Mouse (Mus musculus) common myeloid progenitor, adult 5-6 weeks (primary cell): ENCODE measurements around the gene Drc3. TPM values are rescaled to one million over a fixed set of nuclear protein-coding genes. Genes with fewer than 3 reads are reported as not detected.
A peak's percentile ranks its signal among the peaks of the same experiment; 100 is the strongest.

Experiments used
- ATAC-seq: replicated peaks from 2 replicates; pipeline ENCODE4 v1.8.0; 2016; ENCODE audit warnings: low read depth, mild to moderate bottlenecking, moderate TSS enrichment, inconsistent platforms; ENCODE audit not compliant: poor library complexity, severe bottlenecking
- total RNA-seq: library from RNA; stranded (forward); fragments of 200-1000, 187-1606 nt; gene quantifications from 2 replicates; pipeline ENCODE4 v1.2.3, GENCODE M21; 2017

Drc3 gene
- total RNA-seq, 1 experiment from 2014 or later = 1.6 TPM

DNA sequence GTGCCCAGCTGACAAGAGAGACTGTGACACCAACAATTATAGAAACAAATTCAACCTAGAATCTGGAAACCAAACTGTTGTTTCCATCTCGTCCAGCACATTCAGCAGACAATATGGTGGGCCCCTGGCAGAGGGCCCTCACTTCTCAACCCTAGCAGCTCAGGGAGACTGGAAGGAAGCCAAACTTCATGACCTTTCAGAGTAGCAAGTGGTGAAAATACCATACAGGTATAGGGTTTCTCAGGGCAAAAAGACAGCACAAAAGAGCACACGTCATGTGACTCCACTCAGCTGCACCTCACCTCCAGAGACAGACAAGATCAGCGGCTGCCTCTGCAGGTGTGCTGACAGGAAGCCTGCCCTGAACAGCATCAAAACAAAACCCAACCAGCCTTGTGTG lies 19.0 kb upstream of the Drc3 start:
- ATAC-seq = no peak

DNA sequence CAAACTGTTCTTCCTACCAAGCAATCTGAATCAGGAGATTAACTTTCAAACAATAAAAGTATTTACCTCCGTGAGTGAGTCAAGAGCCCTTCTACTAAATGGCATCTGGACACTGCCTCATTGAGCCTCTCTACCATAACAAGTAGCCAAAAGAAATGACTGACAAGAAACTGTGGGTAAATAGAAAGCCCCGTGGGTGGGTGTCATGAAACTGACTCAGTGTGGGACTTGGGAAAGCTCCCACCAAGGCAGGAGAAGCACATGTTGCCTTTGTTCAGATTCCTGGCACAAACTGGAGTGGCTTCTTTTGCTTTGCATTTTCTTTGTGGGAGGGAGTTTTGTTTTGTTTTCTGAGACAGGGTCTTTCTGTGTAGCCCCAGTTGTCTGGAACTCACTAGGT lies 17.4 kb upstream of the Drc3 start:
- no peak for ATAC-seq

DNA sequence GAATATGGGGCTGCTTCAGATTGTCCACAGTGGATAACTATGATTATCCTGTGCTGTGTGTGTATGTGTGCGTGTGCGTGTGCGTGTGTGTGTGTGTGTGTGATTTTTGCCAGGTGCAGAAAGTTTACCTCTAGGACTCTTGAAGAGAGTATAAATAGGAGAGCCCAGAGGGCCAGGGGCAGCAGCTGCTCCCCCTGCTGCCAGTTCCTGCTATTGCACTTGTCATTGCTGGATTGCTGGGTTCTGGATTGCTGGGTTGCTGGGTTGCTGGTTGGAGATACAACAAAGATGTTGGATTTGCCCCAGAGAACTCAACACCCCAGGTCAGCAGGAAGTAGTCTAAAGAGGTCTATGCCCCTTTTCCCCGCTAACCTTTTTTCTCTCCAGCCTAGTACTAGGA lies 14.8 kb upstream of the Drc3 start:
- ATAC-seq = peak; percentile 69

DNA sequence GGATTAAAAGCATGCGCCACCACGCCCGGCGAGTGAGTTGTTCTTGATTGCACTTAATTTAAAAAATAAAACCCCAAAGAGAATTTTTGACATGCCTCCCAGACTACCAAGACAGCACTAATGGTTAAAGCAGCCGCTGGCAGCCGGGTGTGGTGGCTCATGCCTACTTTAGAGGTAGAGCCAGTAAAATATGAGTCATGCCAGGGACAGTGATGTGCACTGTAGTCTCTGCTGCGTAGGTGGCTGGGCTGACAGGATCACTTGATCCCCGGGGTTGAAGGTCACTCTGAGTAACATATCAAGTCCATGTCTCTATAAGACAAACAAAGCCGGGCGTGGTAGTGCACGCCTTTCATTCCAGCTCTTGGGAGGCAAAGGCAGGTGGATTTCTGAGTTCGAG lies 13.8 kb upstream of the Drc3 start:
- no peak for ATAC-seq

GRCm38 (mm10) chr11:60345868-60346267 lies 7.3 kb upstream of the Drc3 start:
- no peak for ATAC-seq

DNA sequence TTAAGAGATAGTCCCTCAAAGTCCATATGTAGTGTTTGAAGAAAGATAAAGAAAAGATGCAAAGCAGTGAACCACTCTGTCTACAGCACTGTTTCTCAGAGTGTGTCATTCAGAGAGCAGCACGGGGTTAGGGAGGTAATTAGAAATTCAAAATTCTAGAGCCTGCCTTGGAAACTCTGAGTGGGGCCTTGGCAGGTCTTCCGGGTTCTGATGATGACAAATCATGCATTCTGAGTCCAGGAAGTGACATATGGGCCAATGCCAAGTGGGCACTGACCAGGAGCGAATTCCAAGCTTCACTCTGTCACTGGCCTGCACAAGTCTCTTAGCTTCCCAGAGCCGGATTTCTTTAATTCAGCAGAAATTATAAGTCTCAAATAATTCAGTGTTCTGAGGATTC lies 6.6 kb upstream of the Drc3 start:
- ATAC-seq = no peak

DNA sequence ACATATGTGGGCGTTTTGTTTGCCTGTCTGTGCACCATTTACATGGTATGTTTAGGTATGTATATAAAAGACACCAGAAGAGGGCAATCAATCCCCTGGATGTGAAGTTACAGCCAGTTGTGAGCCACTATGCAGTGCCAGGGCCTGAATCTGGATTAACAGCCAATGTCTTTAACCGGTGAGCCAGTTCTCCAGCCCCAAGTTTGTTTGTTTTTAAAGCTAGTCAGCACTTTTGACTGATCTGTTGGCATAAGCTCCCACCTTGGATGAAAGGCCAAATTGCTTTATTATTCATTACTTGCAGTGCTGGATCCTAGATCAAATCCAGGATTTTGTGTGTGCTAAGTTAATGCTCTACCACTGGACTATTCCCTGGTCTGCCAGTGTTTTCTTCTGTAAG lies 1.7 kb upstream of the Drc3 start:
- no peak for ATAC-seq

DNA sequence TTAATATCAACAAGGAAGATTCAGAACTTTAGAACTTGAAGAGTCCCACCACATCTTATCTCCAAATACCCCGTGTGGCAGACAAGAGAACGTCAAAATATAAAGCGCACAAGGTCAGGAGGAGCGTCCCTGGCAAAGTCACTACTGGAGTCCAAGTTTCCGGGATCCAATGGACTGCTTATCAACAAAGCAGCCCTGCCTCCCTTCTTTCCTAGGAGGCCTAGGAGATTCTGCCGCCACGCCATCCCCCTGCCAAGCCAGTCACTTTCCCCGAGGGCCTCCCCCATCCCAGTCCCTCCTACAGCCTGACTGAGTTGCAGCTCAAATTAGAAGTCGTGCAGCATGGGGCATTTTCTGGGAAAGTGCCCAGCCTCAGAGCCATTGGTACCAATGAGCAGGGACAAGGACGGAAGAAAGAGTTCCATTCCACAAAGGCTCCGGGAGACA lies 1.2 kb upstream of the Drc3 start:
- ATAC-seq = no peak

GRCm38 (mm10) chr11:60355952-60356351 lies 2.8 kb downstream of the Drc3 start:
- no peak for ATAC-seq

DNA sequence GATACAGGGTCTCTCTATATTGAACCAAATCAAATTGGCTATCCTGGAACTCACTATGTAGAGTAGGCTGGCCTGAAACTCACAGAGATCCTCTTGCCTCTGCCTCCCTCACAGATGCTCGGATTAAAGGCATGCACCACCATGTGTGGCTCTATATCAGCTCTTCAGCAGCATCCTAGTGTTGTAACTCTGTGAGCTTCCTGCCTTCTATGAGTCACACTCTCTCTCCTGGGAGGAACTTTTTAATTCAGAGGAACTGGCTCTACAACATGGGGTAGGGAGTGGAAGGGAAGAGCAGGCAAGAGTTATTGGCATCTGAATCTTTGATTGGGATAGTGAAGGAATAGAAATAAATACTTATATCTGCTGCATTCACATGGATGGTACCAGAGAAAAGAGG lies 4.0 kb downstream of the Drc3 start:
- no peak for ATAC-seq

DNA sequence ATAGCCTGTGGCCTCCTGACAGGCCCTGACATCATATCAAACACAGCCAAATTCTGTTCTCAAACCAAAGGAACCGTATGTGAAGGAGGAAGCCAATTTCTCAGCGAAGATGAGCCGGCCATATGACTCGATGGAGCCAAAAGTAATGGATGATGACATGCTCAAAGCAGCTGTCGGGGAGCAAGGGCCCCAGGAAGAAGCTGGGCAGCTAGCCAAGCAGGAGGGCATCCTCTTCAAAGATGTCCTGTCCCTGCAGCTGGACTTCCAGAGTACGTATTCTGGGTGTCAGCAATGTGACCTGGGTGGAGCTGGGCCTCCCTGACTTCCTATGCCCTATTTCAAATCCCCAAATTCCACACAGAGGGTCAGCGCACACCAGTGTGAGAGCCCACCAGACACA lies 5.4 kb downstream of the Drc3 start:
- no peak for ATAC-seq

DNA sequence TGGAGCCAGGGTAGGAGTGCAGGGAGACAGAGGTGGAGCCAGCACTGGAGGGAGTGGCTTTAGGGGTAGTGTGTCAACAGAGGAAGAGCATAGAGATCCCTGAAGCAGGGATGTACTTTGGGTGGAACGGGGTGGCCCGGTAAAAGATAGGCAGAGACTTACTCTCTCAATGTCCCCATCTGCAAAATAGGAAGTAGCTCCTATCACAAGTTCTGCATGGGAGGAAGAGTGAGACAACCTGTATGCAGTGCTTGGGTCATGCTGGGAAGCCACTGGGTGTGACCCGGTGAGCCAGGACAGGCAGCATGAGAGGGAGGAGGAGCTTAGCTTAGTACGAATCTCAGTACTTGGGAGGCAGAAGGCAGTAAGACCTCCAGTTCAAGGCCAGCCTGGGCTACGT lies 6.0 kb downstream of the Drc3 start:
- ATAC-seq = peak; percentile 47; the same call in 1 of the 2 replicates

DNA sequence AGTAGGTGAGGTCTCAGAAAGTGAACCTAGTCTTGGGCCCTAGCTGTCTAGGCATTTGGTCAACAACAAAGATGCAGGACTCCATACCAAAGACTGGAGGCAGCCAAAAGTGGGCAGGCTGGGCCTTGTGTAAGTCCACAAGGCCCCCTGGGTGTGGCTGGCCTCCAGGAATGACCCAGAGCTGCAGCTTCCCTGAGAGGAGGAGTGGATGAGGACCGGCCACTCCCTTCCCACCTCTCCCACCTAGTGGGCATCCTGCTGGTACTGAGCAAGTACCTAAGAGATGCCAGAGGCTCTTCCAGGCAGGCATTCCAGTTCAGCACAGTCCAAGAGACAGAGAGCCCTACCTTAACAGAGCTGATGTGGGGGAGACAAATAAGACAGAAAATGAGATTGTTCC lies 6.8 kb downstream of the Drc3 start:
- ATAC-seq = no peak

- ATAC-seq = no peak
Measured at GRCm38 (mm10) chr11:60360631-60361201, 7.6 kb downstream of the Drc3 start.

GRCm38 (mm10) chr11:60366239-60367019 lies 13.3 kb downstream of the Drc3 start:
- no peak for ATAC-seq

- no peak for ATAC-seq
Measured at GRCm38 (mm10) chr11:60367256-60367655, 14.1 kb downstream of the Drc3 start.

GRCm38 (mm10) chr11:60368909-60369308 lies 15.8 kb downstream of the Drc3 start:
- ATAC-seq = no peak

GRCm38 (mm10) chr11:60369448-60369847 lies 16.3 kb downstream of the Drc3 start:
- no peak for ATAC-seq

DNA sequence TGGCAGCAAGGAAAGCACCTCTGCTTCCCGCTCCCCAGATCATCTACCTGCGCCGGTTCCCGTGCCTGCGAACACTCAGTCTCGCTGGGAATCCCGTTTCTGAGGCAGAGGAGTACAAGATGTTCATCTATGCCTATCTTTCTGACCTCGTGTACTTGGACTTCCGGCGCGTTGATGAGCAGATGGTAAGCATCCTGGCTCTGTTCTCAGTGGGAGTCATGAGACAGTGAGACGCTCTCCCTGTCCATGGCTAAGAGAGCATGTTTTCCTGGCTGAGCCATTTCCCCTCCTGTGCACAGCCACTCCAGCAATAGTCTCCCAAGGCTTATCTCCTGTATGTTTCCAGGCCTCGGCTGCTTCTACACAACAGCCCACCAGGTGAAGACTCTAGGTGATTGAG lies 17.3 kb downstream of the Drc3 start:
- no peak for ATAC-seq

- ATAC-seq = no peak
Measured at GRCm38 (mm10) chr11:60374481-60374880, 21.4 kb downstream of the Drc3 start.

DNA sequence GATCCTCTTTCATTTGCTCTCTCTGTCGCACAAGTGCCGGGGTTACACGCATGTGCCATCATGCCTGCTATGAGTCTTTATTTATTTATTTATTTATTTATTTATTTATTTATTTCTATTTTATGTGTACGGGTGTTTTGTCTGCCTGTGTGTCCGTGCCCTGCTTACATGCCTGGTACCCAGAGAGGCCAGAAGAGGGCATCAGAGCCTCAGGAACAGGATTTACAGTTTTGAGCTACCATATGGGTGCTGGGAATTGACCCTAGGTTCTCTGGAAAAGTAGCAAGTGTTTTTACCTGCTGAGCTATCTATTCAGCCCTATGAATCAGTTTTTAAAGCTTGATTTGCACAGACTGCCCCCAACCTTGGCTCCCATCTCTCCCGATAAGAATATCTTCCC lies 30.4 kb downstream of the Drc3 start:
- ATAC-seq = no peak
